In genomic region chr8:123982826-123983400, GRCm38 (mm10) we compare ENCODE assay signal across 8 mouse cellular contexts. TPM values are rescaled to one million over a fixed set of nuclear protein-coding genes. Genes with fewer than 3 reads are reported as not detected.
DNase-seq lines count a peak whose midpoint lies in the region; ATAC-seq lines count a peak whose summit lies in the region.

Abcb10 (minus strand) TSS chr8:123983122.

- H3K4me3 ChIP-seq in embryonic facial prominence, embryonic 12.5 days, result peak within 1 kb of the TSS; percentile 76
- H3K4me3 ChIP-seq in midbrain, embryonic 11.5 days (ENCODE audit: low read depth, low read length), result peak within 1 kb of the TSS; percentile 84

- peaks cover 8% of the 10 kb centered on the region; the same call in 1 of the 2 replicates for H3K4me1 ChIP-seq in embryonic facial prominence, embryonic 12.5 days
- H3K4me1 ChIP-seq in midbrain, embryonic 11.5 days (ENCODE audit: control insufficient read depth, insufficient read depth, low read length), result peaks cover 5% of the 10 kb centered on the region; the same call in 1 of the 2 replicates

- peak within 1 kb of the TSS; percentile 92 for H3K4me2 ChIP-seq in embryonic facial prominence, embryonic 12.5 days (replicated peaks)
- peak within 1 kb of the TSS; percentile 95 for H3K4me2 ChIP-seq in midbrain, embryonic 11.5 days

- intact Hi-C loops in left cerebral cortex, postnatal 4 days (cut with DNase I), result no loop called here

- peak; percentile 92 for ATAC-seq in embryonic facial prominence, embryonic 12.5 days (ENCODE audit: insufficient number of reproducible peaks, insufficient read depth, low FRiP score, low TSS enrichment)
- peak; percentile 92 for ATAC-seq in midbrain, embryonic 11.5 days (ENCODE audit: low FRiP score)

- no peaks in the 10 kb centered on the region for H3K36me3 ChIP-seq in embryonic facial prominence, embryonic 12.5 days
- no peaks in the 10 kb centered on the region for H3K36me3 ChIP-seq in midbrain, embryonic 11.5 days (ENCODE audit: control insufficient read depth, insufficient read depth, low read length)

- under 1% methylated on average over 54 of the region's 56 CpGs for WGBS in embryonic facial prominence, embryonic 12.5 days
- WGBS in midbrain, embryonic 11.5 days, result under 1% methylated on average over 49 of the region's 56 CpGs

- peak; percentile 93 for DNase-seq in 3134 (ENCODE audit: extremely low read depth, insufficient read length, low spot score)
- peak; percentile 91 for DNase-seq in adrenal gland, postnatal 25 days
- DNase-seq in heart, adult 11 months, result peak; percentile 100
- peak; percentile 96 for DNase-seq in kidney, adult 11 months
- DNase-seq in left cerebral cortex, postnatal 4 days, result peak; percentile 86
- DNase-seq in midbrain, embryonic 11.5 days (ENCODE audit: low spot score, missing footprints), result peak; percentile 99
- peak; percentile 67 for DNase-seq in right cerebral cortex, postnatal 4 days

- peak within 1 kb of the TSS; percentile 83 for H3K27ac ChIP-seq in embryonic facial prominence, embryonic 12.5 days
- H3K27ac ChIP-seq in midbrain, embryonic 11.5 days (ENCODE audit: low read depth, low read length), result peak within 1 kb of the TSS; percentile 70

- peak within 1 kb of the TSS; percentile 82 for H3K9ac ChIP-seq in embryonic facial prominence, embryonic 12.5 days
- H3K9ac ChIP-seq in midbrain, embryonic 11.5 days (ENCODE audit: low read length), result peak within 1 kb of the TSS; percentile 82

- no peaks in the 10 kb centered on the region for H3K9me3 ChIP-seq in embryonic facial prominence, embryonic 12.5 days
- no peaks in the 10 kb centered on the region for H3K9me3 ChIP-seq in midbrain, embryonic 11.5 days (ENCODE audit: control insufficient read depth, low read length)

- no peaks in the 10 kb centered on the region for H3K27me3 ChIP-seq in embryonic facial prominence, embryonic 12.5 days
- H3K27me3 ChIP-seq in midbrain, embryonic 11.5 days (ENCODE audit: control insufficient read depth, insufficient read depth, low read length), result no peaks in the 10 kb centered on the region; the same call in 1 of the 2 replicates

RNA-seq across cellular contexts. Expression of gene Abcb10, which starts in this region (rescaled TPM):
- 10.4 and 14.3 TPM in 2 replicates for total RNA-seq in adrenal gland, postnatal 25 days (2021)
- polyA plus RNA-seq in embryonic facial prominence, embryonic 12.5 days (2016; fragmentation: Nextera tagmentation; extraction: Ambion mirVana), result 21.7 and 22.0 TPM in 2 replicates
- total RNA-seq in left cerebral cortex, postnatal 4 days (2021), result 10 to 100 TPM; 22.7 to 23.0 TPM
- polyA plus RNA-seq in midbrain, embryonic 11.5 days (2014; fragmentation: Nextera tagmentation; extraction: Ambion mirVana), result 18.3 and 19.1 TPM in 2 replicates

Comparison
In these comparisons a context has a peak if more than half of its experiments do, and no peak if none do; other contexts are left out.
1. Peak in every context shown above with its lines: DNase-seq, ATAC-seq, H3K4me3 ChIP-seq and H3K27ac ChIP-seq.